Mouse (Mus musculus): Measurements from ENCODE around the gene Tub. TPM values are rescaled to one million over a fixed set of nuclear protein-coding genes. Genes with fewer than 3 reads are reported as not detected.
A peak's percentile ranks its signal among the peaks of the same experiment; 100 is the strongest.

Tub gene
- polyA plus RNA-seq, 1 experiment from 2014 or later, result 2.5 TPM

GRCm38 (mm10) chr7:108948611-108949010 is 1.5 kb upstream of the Tub start:
- H3K4me1 ChIP-seq, result peaks cover 13% of the 10 kb centered on the region
- H3K36me3 ChIP-seq, result peaks cover 17% of the 10 kb centered on the region; the same call in 1 of the 2 replicates
- no peak overlapping the region for H3K4me3 ChIP-seq
- H3K4me2 ChIP-seq, result no peak overlapping the region
- H3K9me3 ChIP-seq, result no peaks in the 10 kb centered on the region
- H3K27me3 ChIP-seq, result peaks cover 48% of the 10 kb centered on the region
- ATAC-seq (ENCODE audit: insufficient number of reproducible peaks, low FRiP score, low TSS enrichment, low read depth), result no peak
- no peak overlapping the region for H3K9ac ChIP-seq
- no peak overlapping the region for H3K27ac ChIP-seq

- Histone ChIP-seq H3K27me3 (peaks cover 48% of the 10 kb centered on the region), H3K9ac (no peak overlapping the region), H3K36me3 (peaks cover 14% of the 10 kb centered on the region; the same call in 1 of the 2 replicates), H3K4me2 (no peak overlapping the region), H3K4me3 (no peak overlapping the region), H3K4me1 (peaks cover 13% of the 10 kb centered on the region), H3K27ac (no peak overlapping the region), H3K9me3 (no peaks in the 10 kb centered on the region)
- WGBS, result 52% methylated on average over 2 of the region's 2 CpGs
- no peak for ATAC-seq (ENCODE audit: insufficient number of reproducible peaks, low FRiP score, low TSS enrichment, low read depth)
Measured at GRCm38 (mm10) chr7:108949301-108949700, 837 bp upstream of the Tub start.

- under 1% methylated on average over 52 of the region's 52 CpGs for WGBS
- Histone ChIP-seq H3K27me3 (peaks cover 48% of the 10 kb centered on the region), H3K4me2 (peak overlapping the region; percentile 97), H3K36me3 (0 out of 2 replicates have a peak, but pooled peaks cover 4% of the 10 kb centered on the region), H3K27ac (no peak overlapping the region), H3K9ac (0 out of 2 replicates have a peak overlapping the region, but pooled peaks have one; percentile 17), H3K9me3 (no peaks in the 10 kb centered on the region), H3K4me3 (peak overlapping the region; percentile 50), H3K4me1 (peaks cover 13% of the 10 kb centered on the region)
- peak; percentile 32; the same call in 1 of the 2 replicates for ATAC-seq (ENCODE audit: insufficient number of reproducible peaks, low FRiP score, low TSS enrichment, low read depth)
Measured at GRCm38 (mm10) chr7:108950762-108951331, 709 bp downstream of the Tub start.

- Histone ChIP-seq H3K4me2 (no peak overlapping the region), H3K9ac (no peak overlapping the region), H3K27ac (no peak overlapping the region), H3K9me3 (no peaks in the 10 kb centered on the region), H3K27me3 (peaks cover 48% of the 10 kb centered on the region), H3K36me3 (no peaks in the 10 kb centered on the region), H3K4me3 (no peak overlapping the region), H3K4me1 (peaks cover 13% of the 10 kb centered on the region)
- no peak for ATAC-seq (ENCODE audit: insufficient number of reproducible peaks, low FRiP score, low TSS enrichment, low read depth)
- 77% methylated on average over 6 of the region's 6 CpGs for WGBS
Measured at GRCm38 (mm10) chr7:108952801-108953200, 2.7 kb downstream of the Tub start.

DNA sequence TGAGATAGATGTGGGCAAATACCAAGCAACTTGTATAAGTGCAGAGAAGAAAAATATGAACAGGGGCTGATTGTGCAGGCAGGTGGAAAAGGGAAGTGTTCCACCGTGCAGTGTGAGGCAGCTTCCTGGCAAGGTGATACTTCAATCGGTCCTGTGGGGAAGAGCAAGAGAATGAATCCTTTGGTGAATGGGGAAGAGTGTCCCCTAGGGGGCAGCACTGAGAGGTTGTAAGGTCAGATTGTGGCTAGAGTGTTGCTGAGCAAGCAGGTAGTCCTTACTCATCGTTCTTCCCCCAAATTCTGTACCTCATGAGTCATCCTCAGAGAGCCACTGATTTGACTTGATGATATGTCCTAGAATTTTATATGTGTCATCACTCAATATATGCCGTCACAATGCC is 4.0 kb downstream of the Tub start:
- Histone ChIP-seq H3K4me1 (peaks cover 13% of the 10 kb centered on the region), H3K9ac (no peak overlapping the region), H3K4me3 (no peak overlapping the region), H3K27ac (no peak overlapping the region), H3K9me3 (no peaks in the 10 kb centered on the region), H3K4me2 (no peak overlapping the region), H3K27me3 (peaks cover 41% of the 10 kb centered on the region), H3K36me3 (no peaks in the 10 kb centered on the region)
- ATAC-seq (ENCODE audit: insufficient number of reproducible peaks, low FRiP score, low TSS enrichment, low read depth), result no peak
- 53% methylated on average over 4 of the region's 4 CpGs for WGBS

DNA sequence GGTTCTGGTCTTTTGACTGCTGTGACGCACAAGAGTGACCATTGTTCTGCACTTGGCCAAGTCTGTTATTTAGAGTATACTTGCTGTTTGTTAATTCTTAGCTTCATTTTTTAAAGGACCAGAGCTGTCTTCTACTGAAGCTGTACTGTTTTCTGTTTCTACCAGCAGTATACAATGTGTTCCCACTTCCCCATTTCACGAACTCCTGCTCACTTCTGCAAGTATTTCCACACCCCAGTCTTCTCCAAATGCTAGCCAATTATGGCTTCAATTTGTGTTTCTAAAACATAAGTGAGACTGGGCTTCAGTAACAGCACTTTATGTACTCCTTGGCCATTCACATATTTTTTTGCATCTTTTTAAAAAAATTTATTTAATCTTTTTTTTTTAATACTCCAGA is 7.6 kb downstream of the Tub start:
- H3K4me1 ChIP-seq, result no peaks in the 10 kb centered on the region
- H3K27me3 ChIP-seq, result peaks cover 7% of the 10 kb centered on the region; the same call in 1 of the 2 replicates
- no peaks in the 10 kb centered on the region for H3K9me3 ChIP-seq
- H3K4me2 ChIP-seq, result no peak overlapping the region
- H3K4me3 ChIP-seq, result no peak overlapping the region
- no peak overlapping the region for H3K9ac ChIP-seq
- no peaks in the 10 kb centered on the region for H3K36me3 ChIP-seq
- ATAC-seq (ENCODE audit: insufficient number of reproducible peaks, low FRiP score, low TSS enrichment, low read depth), result no peak
- 76% methylated on average over 2 of the region's 2 CpGs for WGBS
- H3K27ac ChIP-seq, result no peak overlapping the region

DNA sequence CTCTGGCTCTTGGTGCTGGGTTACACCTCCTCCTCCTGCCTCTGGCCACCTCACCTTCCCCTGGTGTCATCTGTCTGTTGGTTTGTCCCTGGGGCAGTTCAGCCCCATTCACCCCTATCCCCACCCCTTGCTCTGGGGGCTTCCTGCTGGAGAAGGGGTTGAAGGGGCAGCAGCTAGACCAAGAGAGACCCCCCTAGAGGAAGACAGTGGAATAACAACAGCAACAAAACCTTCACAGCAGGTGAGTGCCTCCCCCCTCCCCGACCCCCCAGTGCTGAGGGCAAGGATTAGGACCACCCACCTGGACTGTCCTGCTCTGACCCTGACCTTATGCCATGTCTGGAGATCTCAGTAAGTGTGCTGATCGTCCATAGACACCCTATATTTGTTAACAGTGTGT is 15.8 kb downstream of the Tub start:
- ATAC-seq (ENCODE audit: insufficient number of reproducible peaks, low FRiP score, low TSS enrichment, low read depth), result no peak
- no peak overlapping the region for H3K4me3 ChIP-seq
- H3K27me3 ChIP-seq, result 0 out of 2 replicates have a peak, but pooled peaks cover 4% of the 10 kb centered on the region
- H3K36me3 ChIP-seq, result no peaks in the 10 kb centered on the region
- WGBS, result 23% methylated on average over 2 of the region's 2 CpGs
- H3K4me1 ChIP-seq, result no peaks in the 10 kb centered on the region
- no peaks in the 10 kb centered on the region for H3K9me3 ChIP-seq
- H3K27ac ChIP-seq, result no peak overlapping the region
- no peak overlapping the region for H3K9ac ChIP-seq
- no peak overlapping the region for H3K4me2 ChIP-seq

DNA sequence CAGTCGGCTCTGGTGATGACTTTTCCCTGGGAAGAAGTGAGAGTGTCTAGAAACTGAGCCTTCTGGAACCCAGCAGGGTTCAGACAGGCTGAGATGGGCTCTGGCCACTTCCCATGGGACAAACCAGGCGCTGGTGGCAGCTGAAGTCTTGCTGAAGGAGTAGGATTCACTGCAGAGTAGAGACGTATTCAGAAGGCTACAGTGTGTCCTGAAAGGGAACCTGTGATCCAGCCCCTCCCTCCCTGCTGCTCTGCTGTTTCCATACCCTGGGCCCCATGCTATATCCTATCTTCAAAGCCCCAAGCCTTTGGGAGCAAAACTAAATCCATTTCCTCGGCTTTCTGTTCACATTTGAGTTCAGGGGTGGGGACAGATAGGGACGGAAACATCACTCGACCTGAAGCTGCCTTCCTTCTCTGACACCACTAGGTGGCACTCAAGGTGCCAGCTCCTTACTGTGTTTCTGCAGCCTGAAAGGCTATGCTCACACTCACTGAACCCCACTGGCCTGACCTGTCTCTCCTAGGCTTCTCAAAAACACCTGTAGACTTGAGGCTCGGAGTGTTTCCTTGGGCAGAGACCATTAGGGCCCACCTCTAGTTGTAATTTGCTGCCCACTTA is 16.7 kb downstream of the Tub start:
- ATAC-seq (ENCODE audit: insufficient number of reproducible peaks, low FRiP score, low TSS enrichment, low read depth), result no peak

DNA sequence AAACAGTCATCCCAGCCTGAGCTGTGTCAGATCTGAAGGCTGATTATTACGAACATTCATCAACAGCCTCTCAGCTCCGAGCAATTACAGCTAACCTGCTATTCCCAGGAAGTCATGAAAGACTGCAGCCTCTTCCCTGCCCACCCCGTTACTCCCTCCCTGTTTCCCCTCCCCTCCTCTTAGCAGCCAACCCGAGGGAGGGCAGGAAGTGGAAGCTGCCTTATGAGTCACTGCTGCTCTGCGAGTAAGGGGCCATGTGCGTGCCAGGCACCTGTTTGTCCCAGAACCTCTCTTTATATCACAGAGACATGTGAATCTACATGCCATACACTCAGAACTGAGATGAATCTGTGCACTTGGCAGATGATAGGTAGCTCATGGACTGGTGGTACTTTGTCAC is 18.1 kb downstream of the Tub start:
- no peak for ATAC-seq (ENCODE audit: insufficient number of reproducible peaks, low FRiP score, low TSS enrichment, low read depth)
- Histone ChIP-seq H3K27me3 (0 out of 2 replicates have a peak, but pooled peaks cover 4% of the 10 kb centered on the region), H3K36me3 (no peaks in the 10 kb centered on the region), H3K9me3 (no peaks in the 10 kb centered on the region), H3K27ac (no peak overlapping the region), H3K4me3 (no peak overlapping the region), H3K9ac (no peak overlapping the region), H3K4me2 (no peak overlapping the region), H3K4me1 (no peaks in the 10 kb centered on the region)
- WGBS, result 21% methylated on average over 6 of the region's 6 CpGs

More for the DNA sequence above, 16.7 kb downstream of the Tub start:
- Histone ChIP-seq H3K4me2 (no peak overlapping the region), H3K27me3 (0 out of 2 replicates have a peak, but pooled peaks cover 4% of the 10 kb centered on the region), H3K27ac (no peak overlapping the region), H3K9ac (no peak overlapping the region), H3K4me1 (no peaks in the 10 kb centered on the region), H3K9me3 (no peaks in the 10 kb centered on the region), H3K4me3 (no peak overlapping the region), H3K36me3 (no peaks in the 10 kb centered on the region)
- 29% methylated on average over 7 of the region's 7 CpGs for WGBS

DNA sequence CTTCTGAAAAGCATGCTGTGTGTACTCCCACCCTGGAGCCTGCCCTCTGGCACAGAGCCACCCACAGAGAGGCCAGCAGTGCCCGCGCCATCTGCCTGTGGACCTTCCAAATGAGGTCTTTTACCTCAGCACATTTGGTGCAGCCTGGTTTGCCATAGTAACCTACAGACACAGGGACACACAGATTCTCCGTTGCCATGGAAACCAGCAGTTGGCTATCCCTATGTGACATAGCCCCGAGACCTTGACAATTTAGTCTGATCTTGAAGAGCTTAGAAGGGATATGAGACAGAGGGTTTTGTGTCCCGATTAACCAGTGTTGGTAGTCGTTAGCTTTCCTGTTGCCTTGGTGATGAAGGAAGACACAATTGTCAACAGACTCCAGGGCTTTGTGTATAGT is 22.1 kb downstream of the Tub start:
- H3K9me3 ChIP-seq, result no peaks in the 10 kb centered on the region
- no peaks in the 10 kb centered on the region for H3K36me3 ChIP-seq
- no peaks in the 10 kb centered on the region for H3K4me1 ChIP-seq
- no peaks in the 10 kb centered on the region for H3K27me3 ChIP-seq
- ATAC-seq (ENCODE audit: insufficient number of reproducible peaks, low FRiP score, low TSS enrichment, low read depth), result no peak
- H3K4me3 ChIP-seq, result no peak overlapping the region
- H3K4me2 ChIP-seq, result no peak overlapping the region
- H3K9ac ChIP-seq, result no peak overlapping the region
- H3K27ac ChIP-seq, result no peak overlapping the region
- 67% methylated on average over 6 of the region's 6 CpGs for WGBS

DNA sequence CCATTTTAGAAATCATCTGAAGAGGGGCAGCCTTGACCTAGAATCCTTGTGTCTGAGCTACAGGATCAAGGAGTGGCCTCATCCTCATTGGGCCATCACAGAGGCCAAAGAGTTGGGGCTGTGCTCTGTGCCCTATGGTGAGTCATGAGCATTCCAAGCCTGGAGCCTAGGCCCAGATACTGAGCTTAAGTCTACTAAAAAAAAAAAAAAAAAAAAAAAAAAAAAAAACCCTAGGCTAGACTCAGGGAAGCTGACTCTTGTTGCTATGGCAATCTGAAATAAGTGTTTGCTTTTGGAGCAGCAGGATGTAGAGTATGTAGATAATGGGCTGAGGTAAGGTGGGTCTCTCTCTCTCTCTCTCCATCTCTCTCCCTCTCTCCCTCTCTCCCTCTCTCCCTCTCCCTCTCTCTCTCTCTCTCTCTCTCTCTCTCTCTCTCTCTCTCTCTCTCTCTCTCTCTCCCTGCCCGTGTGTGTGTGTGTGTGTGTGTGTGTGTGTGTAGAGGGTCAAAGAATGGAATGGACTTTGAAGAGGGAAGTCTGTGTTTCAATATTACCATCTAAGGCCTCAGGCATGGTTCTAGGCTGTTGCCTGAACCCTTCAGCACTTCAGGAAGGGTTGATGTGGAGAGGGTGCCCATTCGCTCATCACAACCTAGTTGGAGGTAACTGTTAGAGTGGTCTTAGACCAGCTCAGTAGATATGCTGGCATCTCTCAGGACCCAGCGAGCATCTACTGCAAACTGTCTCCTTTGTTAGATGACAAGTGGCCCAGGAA is 36.0 kb downstream of the Tub start:
- no peak for ATAC-seq (ENCODE audit: insufficient number of reproducible peaks, low FRiP score, low TSS enrichment, low read depth)

GRCm38 (mm10) chr7:108991207-108991606 is 41.1 kb downstream of the Tub start:
- Histone ChIP-seq H3K9me3 (no peaks in the 10 kb centered on the region), H3K4me2 (no peak overlapping the region), H3K27me3 (no peaks in the 10 kb centered on the region), H3K9ac (no peak overlapping the region), H3K27ac (no peak overlapping the region), H3K4me3 (no peak overlapping the region), H3K4me1 (no peaks in the 10 kb centered on the region), H3K36me3 (no peaks in the 10 kb centered on the region)
- 79% methylated on average over 9 of the region's 9 CpGs for WGBS
- ATAC-seq (ENCODE audit: insufficient number of reproducible peaks, low FRiP score, low TSS enrichment, low read depth), result no peak

More for the DNA sequence above, 36.0 kb downstream of the Tub start:
- WGBS, result 85% methylated on average over 2 of the region's 3 CpGs
- Histone ChIP-seq H3K4me2 (no peak overlapping the region), H3K4me1 (no peaks in the 10 kb centered on the region), H3K27ac (no peak overlapping the region), H3K9me3 (no peaks in the 10 kb centered on the region), H3K4me3 (no peak overlapping the region), H3K9ac (no peak overlapping the region), H3K36me3 (no peaks in the 10 kb centered on the region), H3K27me3 (no peaks in the 10 kb centered on the region)
